Mouse (Mus musculus) limb, embryonic 10.5 days (tissue): ENCODE results near the gene Kcnj9. TPM values are rescaled to one million over a fixed set of nuclear protein-coding genes. Genes with fewer than 3 reads are reported as not detected.

ENCODE experiments used
- DNase-seq: peaks from one replicate; pipeline ENCODE4 v3.0.0-alpha.2; 2017; ENCODE audit warnings: low spot score
- H3K27ac ChIP-seq: fragments of 300-500 bp; sonication (generic); 2 replicates; pipeline ENCODE4 v1.5.1; 2016; ENCODE audit warnings: mild to moderate bottlenecking
- H3K27me3 ChIP-seq: fragments of 300-500 bp; sonication (generic); 2 replicates; pipeline ENCODE4 v1.6.1; 2016; ENCODE audit warnings: low read depth, mild to moderate bottlenecking; ENCODE audit not compliant: poor library complexity, severe bottlenecking
- H3K36me3 ChIP-seq: fragments of 300-500 bp; sonication (generic); 2 replicates; pipeline ENCODE4 v1.6.1; 2016; ENCODE audit warnings: mild to moderate bottlenecking, moderate library complexity
- H3K4me1 ChIP-seq: fragments of 300-500 bp; sonication (generic); 2 replicates; pipeline ENCODE4 v1.6.1; 2016
- H3K4me3 ChIP-seq: fragments of 300-500 bp; sonication (generic); 2 replicates; pipeline ENCODE4 v1.5.1; 2016; ENCODE audit warnings: mild to moderate bottlenecking, moderate library complexity
- H3K9me3 ChIP-seq: fragments of 300-500 bp; sonication (generic); replicated peaks from 2 replicates; pipeline ENCODE4 v1.6.1; 2016; ENCODE audit warnings: mild to moderate bottlenecking
- WGBS: fragments of 180-500 bp; shearing (Covaris S2); methylation state at CpG from one replicate; pipeline ENCODE4 v1.1.7; 2016; 5-methylcytosine and 5-hydroxymethylcytosine counted together
- polyA plus RNA-seq: library from polyadenylated mRNA; unstranded; fragments of >200 nt; fragmentation: Nextera tagmentation; extraction: Ambion mirVana; gene quantifications from 2 replicates; pipeline ENCODE4 v1.2.1, GENCODE M21; 2016

Kcnj9 gene
- polyA plus RNA-seq, 1 experiment from 2014 or later = not detected

- peaks cover 48% of the 10 kb centered on the region for H3K4me1 ChIP-seq
- H3K27ac ChIP-seq = no peak overlapping the region; the same call in 1 of the 2 replicates
- peaks cover 34% of the 10 kb centered on the region for H3K36me3 ChIP-seq
These were observed 11.2 kb downstream of the Kcnj9 start for GRCm38 (mm10) chr1:172317946-172318345.

GRCm38 (mm10) chr1:172317431-172317830, 11.7 kb downstream of the Kcnj9 start:
- no peaks in the 10 kb centered on the region for H3K9me3 ChIP-seq
- H3K36me3 ChIP-seq = peaks cover 34% of the 10 kb centered on the region
- peaks cover 20% of the 10 kb centered on the region for H3K27me3 ChIP-seq
- 62% methylated on average over 18 of the region's 18 CpGs for WGBS
- no peak for DNase-seq
- H3K4me1 ChIP-seq = peaks cover 53% of the 10 kb centered on the region
- peak overlapping the region; percentile 61 for H3K27ac ChIP-seq
- H3K4me3 ChIP-seq = peak overlapping the region; percentile 4; the same call in 1 of the 2 replicates

More at GRCm38 (mm10) chr1:172317946-172318345, 11.2 kb downstream of the Kcnj9 start:
- no peak for DNase-seq
- H3K4me3 ChIP-seq = no peak overlapping the region
- WGBS = 59% methylated on average over 15 of the region's 15 CpGs
- H3K27me3 ChIP-seq = peaks cover 25% of the 10 kb centered on the region
- H3K9me3 ChIP-seq = no peaks in the 10 kb centered on the region

- DNase-seq = no peak
- Histone ChIP-seq H3K4me1 (peaks cover 67% of the 10 kb centered on the region), H3K36me3 (peaks cover 32% of the 10 kb centered on the region), H3K9me3 (no peaks in the 10 kb centered on the region), H3K27ac (no peak overlapping the region), H3K27me3 (0 out of 2 replicates have a peak, but pooled peaks cover 11% of the 10 kb centered on the region), H3K4me3 (no peak overlapping the region)
- 80% methylated on average over 3 of the region's 3 CpGs for WGBS
These were observed 14.2 kb downstream of the Kcnj9 start for GRCm38 (mm10) chr1:172314911-172315310.

- peaks cover 26% of the 10 kb centered on the region for H3K36me3 ChIP-seq
- no peaks in the 10 kb centered on the region for H3K9me3 ChIP-seq
- H3K27ac ChIP-seq = no peak overlapping the region
- 75% methylated on average over 10 of the region's 10 CpGs for WGBS
- H3K4me1 ChIP-seq = peaks cover 72% of the 10 kb centered on the region
- 0 out of 2 replicates have a peak, but pooled peaks cover 11% of the 10 kb centered on the region for H3K27me3 ChIP-seq
- no peak for DNase-seq
- H3K4me3 ChIP-seq = peak overlapping the region; percentile 77
These were observed 15.3 kb downstream of the Kcnj9 start for GRCm38 (mm10) chr1:172313613-172314411.

GRCm38 (mm10) chr1:172312768-172313561, 16.2 kb downstream of the Kcnj9 start:
- H3K4me1 ChIP-seq = peaks cover 74% of the 10 kb centered on the region
- peak overlapping the region; percentile 91 for H3K27ac ChIP-seq
- DNase-seq = no peak
- H3K36me3 ChIP-seq = peaks cover 18% of the 10 kb centered on the region
- peak overlapping the region; percentile 77 for H3K4me3 ChIP-seq
- H3K9me3 ChIP-seq = no peaks in the 10 kb centered on the region
- WGBS = 24% methylated on average over 16 of the region's 16 CpGs
- H3K27me3 ChIP-seq = 0 out of 2 replicates have a peak, but pooled peaks cover 6% of the 10 kb centered on the region

GRCm38 (mm10) chr1:172311921-172312767, 17.0 kb downstream of the Kcnj9 start:
- H3K27me3 ChIP-seq = 0 out of 2 replicates have a peak, but pooled peaks cover 6% of the 10 kb centered on the region
- H3K9me3 ChIP-seq = no peaks in the 10 kb centered on the region
- WGBS = under 1% methylated on average over 38 of the region's 55 CpGs
- peaks cover 9% of the 10 kb centered on the region for H3K36me3 ChIP-seq
- DNase-seq = peak; percentile 94
- peaks cover 70% of the 10 kb centered on the region for H3K4me1 ChIP-seq
- peak overlapping the region; percentile 91 for H3K27ac ChIP-seq
- H3K4me3 ChIP-seq = peak overlapping the region; percentile 77

- Histone ChIP-seq H3K27me3 (0 out of 2 replicates have a peak, but pooled peaks cover 6% of the 10 kb centered on the region), H3K27ac (peak overlapping the region; percentile 91), H3K4me3 (peak overlapping the region; percentile 77), H3K9me3 (no peaks in the 10 kb centered on the region), H3K4me1 (peaks cover 71% of the 10 kb centered on the region), H3K36me3 (peaks cover 4% of the 10 kb centered on the region; the same call in 1 of the 2 replicates)
- WGBS = 6% methylated on average over 23 of the region's 23 CpGs
- DNase-seq = peak; percentile 52
These were observed 17.7 kb downstream of the Kcnj9 start for GRCm38 (mm10) chr1:172311248-172311906.

- H3K27ac ChIP-seq = peak overlapping the region; percentile 91
- no peaks in the 10 kb centered on the region for H3K36me3 ChIP-seq
- WGBS = 8% methylated on average over 14 of the region's 14 CpGs
- 0 out of 2 replicates have a peak, but pooled peaks cover 6% of the 10 kb centered on the region for H3K27me3 ChIP-seq
- H3K4me3 ChIP-seq = peak overlapping the region; percentile 41
- H3K4me1 ChIP-seq = peaks cover 74% of the 10 kb centered on the region
- DNase-seq = peak; percentile 96
- H3K9me3 ChIP-seq = no peaks in the 10 kb centered on the region
These were observed 19.3 kb downstream of the Kcnj9 start for GRCm38 (mm10) chr1:172309699-172310398.

GRCm38 (mm10) chr1:172308409-172308808, 20.7 kb downstream of the Kcnj9 start:
- WGBS = 100% methylated on average over 1 of the region's 1 CpGs
- Histone ChIP-seq H3K4me1 (peaks cover 76% of the 10 kb centered on the region), H3K27me3 (no peaks in the 10 kb centered on the region), H3K36me3 (no peaks in the 10 kb centered on the region), H3K27ac (peak overlapping the region; percentile 91), H3K9me3 (no peaks in the 10 kb centered on the region), H3K4me3 (no peak overlapping the region)
- no peak for DNase-seq

GRCm38 (mm10) chr1:172307936-172308335, 21.2 kb downstream of the Kcnj9 start:
- Histone ChIP-seq H3K36me3 (no peaks in the 10 kb centered on the region), H3K27ac (peak overlapping the region; percentile 91)

GRCm38 (mm10) chr1:172306885-172307284, 22.2 kb downstream of the Kcnj9 start:
- H3K4me1 ChIP-seq = peaks cover 78% of the 10 kb centered on the region
- peak overlapping the region; percentile 21; the same call in 1 of the 2 replicates for H3K27ac ChIP-seq
- no peak for DNase-seq
- WGBS = 79% methylated on average over 6 of the region's 6 CpGs
- no peaks in the 10 kb centered on the region for H3K36me3 ChIP-seq
- H3K9me3 ChIP-seq = no peaks in the 10 kb centered on the region
- no peak overlapping the region for H3K4me3 ChIP-seq
- no peaks in the 10 kb centered on the region for H3K27me3 ChIP-seq

More at GRCm38 (mm10) chr1:172307936-172308335, 21.2 kb downstream of the Kcnj9 start:
- H3K4me1 ChIP-seq = peaks cover 76% of the 10 kb centered on the region
- H3K9me3 ChIP-seq = no peaks in the 10 kb centered on the region
- no peaks in the 10 kb centered on the region for H3K27me3 ChIP-seq
- no peak overlapping the region for H3K4me3 ChIP-seq
- no peak for DNase-seq
- 68% methylated on average over 10 of the region's 10 CpGs for WGBS
